Mouse (Mus musculus) E14TG2a.4 (cell line): ENCODE measurements around the gene Hdgf.

ENCODE experiments used
- CTCF ChIP-seq: conservative IDR thresholded peaks from 2 replicates; pipeline ENCODE4 v1.5.1; 2014; ENCODE audit warnings: low read length
- NANOG ChIP-seq: IDR thresholded peaks from 2 replicates; pipeline ENCODE4 v1.6.1; 2014; ENCODE audit warnings: borderline replicate concordance, low read length, mixed read lengths

- TF ChIP-seq CTCF (no peak), NANOG (no peak)
Measured at GRCm38 (mm10) chr3:87918551-87918950, 12.4 kb downstream of the Hdgf start.
